Mouse (Mus musculus) retina, embryonic 14.5 days (tissue): ENCODE data around the gene Upp2.
A peak's percentile ranks its signal among the peaks of the same experiment; 100 is the strongest.

Source experiments
- DNase-seq: peaks from one replicate; pipeline ENCODE4 v3.0.0-alpha.2; 2015; ENCODE audit warnings: low spot score

The Upp2 gene

DNA sequence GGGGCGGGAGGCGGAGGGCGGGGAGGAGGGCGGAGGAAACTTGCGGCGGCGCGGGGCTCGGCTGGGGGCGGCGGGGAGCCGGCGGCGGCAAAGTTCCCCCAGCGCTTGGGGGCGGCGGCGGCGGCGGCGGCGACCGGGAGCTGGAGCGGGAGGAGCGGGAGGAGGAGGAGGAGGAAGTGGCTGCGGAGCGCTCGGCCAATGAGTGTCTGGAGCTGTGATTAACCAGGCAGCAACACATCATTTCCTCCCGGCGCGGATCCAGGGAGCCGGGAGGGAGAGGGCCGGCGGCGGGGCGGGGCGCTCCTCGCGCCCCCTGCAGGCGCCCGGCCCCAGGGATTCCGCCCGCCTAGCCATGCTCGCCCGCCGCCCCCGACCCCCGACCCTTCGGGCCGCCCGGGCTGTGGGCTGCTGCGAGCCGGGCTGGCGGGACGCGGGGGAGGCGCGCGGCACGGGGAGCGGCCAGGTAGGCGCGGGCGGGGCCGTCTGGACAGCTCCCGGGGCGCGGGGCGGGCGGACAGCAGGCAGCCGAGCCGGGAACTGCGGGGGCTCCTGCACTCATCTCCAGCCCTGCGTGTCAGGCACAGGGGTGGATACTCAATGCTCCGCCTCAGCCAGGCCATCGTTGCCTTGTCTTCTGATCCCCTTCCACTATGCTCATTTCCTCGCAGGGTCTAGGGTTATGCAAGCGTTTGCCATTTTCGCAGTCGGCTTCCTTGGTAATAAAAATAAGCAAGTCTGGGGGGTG, at the start of gene Upp2, which contains the start of gene Acvr1:
Gene Upp2 (plus strand): TSS at position 233 of the 745 bp plus-strand sequence.
Gene Acvr1 (minus strand): TSS at position 92 of the 745 bp plus-strand sequence.
- peak; percentile 85 for DNase-seq

- DNase-seq = no peak
Observed at GRCm38 (mm10) chr2:58518517-58518916, 48.6 kb upstream of the Upp2 start.

DNA sequence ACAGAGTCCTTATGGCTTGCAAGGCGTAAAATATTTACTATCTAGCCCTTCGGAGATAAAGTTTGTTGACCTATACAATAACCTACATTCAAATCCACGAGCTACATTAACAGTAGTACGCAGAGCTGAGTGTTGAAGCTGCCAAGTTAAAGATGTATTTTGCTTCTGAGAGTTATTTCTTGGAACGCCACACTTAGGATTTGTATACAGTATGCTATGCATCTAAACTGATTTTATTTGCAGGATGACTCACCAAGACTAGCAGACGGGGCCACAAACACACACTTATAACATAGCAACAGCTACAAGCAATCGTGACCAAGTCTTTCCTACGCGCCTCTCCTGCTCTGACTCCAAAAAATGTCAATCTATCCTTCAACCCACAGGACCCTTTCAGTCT, 46.4 kb upstream of the Upp2 start:
- DNase-seq = no peak

DNA sequence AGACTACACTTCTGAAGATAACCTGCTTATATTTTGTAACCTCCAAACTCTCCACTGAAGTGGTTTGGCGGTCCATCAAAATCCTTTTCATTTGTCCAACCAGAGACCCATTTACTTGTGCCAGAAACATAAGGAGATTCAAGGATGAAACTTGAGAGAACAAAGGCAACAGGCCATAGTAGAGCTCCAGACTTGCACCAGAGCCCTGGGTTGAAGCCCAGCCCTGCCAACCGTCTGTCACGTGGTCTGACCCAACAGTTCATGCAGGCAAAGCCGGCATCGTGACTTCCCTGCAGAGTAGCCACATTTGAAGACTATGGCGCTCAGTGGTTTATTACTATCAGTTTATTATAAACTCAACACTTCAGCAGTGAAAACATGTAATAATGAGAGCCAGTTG, 45.5 kb upstream of the Upp2 start:
- no peak for DNase-seq

DNA sequence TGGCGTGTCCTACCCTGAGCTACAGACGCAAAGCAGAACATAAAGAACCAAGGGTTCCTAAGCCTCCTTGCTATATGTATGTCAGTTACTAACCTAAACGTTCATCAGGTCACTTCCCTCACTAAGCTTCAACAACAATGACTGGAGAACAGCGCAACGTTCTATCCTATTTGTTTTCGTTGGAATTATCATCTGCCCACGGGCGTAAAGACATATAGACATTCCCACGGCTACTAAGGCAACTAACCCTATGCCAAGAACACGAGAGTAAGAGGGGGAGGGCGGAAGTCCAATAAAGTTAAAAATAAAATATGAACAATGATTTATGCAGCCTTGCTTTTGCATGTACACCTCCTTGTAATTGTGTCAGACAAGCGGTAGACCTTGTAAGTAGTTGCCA, 44.0 kb upstream of the Upp2 start:
- no peak for DNase-seq

DNA sequence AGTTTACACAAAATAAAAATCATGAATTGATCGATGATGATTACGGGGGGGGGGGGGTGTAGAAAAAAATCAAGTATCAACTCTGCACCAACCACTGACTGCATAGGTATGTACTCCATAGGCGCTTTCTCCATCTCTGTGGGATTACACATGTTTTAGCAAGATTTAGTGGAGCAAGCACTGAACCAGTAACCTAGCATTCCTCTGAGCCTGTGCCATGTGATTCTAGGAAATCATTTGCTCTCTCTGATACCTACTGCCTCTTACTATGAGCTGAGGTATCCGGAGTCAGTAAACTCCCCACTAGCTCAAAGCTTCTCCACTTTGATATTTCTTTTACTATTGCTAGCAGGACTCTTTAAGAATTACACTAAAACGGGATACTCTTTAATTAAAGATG, 43.2 kb upstream of the Upp2 start:
- no peak for DNase-seq

DNA sequence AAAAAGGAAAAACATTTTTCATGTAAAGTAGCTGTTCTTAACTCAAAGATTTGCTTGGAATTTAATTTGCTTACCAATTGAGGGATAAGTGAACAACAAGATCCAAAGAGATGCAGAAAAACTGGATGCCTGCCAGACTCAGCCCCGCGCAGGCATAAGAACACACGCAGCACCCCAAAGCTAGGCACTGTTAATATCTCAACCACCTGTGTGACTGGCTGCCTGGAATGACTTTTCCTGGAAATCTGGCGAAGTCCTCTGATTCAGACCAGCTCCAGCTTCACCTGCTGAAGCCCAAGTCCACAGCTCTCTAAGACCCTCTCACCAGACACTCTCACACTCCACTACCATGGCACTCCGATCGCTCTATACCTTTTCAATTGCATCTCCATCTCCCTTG, 42.7 kb upstream of the Upp2 start:
- DNase-seq = no peak

- no peak for DNase-seq
Observed at GRCm38 (mm10) chr2:58527786-58528185, 39.3 kb upstream of the Upp2 start.

GRCm38 (mm10) chr2:58529384-58529783, 37.7 kb upstream of the Upp2 start:
- no peak for DNase-seq

DNA sequence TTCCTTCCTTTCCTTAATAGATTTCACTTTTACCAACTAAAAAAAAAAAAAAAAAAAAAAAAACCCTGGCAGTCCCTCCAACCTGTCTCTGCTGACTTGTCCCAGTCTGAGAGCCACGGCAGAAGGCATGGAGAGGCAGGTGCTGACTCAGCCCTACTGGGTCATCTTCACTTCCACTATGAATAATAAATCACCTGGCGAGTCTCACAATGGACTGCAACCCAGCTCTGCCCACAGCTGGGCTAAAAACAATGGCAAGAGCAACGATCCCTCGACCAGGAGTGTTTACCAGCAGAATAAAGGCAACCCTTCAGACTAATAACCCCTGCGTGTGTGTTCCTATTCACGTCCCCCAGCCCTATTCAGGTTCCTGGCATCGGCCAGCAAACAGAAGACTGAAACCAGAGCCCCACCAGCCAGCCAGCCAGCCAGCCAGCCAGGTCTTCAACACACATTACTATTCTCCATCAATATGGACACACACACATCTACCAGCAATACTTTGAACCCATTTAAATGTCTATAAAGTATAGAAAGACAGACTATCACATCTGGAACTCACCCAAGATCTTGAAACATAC, 37.1 kb upstream of the Upp2 start:
- no peak for DNase-seq

DNA sequence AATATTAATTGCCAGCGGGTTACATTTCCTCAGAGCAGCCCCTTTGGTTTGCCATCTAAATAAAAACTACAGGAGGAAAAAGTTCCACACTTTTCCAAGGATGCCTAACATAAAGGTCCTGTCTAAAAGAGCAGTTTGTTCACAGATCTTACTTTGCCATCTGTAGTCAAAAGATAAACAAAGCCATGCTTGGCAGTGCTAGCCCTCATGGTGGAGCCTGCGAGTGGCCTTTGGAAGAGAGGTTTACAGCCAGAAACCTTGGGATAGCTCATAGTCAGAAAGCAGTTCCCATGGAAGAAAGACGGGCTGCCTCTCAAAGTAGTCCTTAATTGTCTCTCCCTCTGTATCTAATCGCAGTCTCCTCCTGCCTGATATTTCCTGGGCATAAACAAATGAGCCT, 36.6 kb upstream of the Upp2 start:
- DNase-seq = no peak

DNA sequence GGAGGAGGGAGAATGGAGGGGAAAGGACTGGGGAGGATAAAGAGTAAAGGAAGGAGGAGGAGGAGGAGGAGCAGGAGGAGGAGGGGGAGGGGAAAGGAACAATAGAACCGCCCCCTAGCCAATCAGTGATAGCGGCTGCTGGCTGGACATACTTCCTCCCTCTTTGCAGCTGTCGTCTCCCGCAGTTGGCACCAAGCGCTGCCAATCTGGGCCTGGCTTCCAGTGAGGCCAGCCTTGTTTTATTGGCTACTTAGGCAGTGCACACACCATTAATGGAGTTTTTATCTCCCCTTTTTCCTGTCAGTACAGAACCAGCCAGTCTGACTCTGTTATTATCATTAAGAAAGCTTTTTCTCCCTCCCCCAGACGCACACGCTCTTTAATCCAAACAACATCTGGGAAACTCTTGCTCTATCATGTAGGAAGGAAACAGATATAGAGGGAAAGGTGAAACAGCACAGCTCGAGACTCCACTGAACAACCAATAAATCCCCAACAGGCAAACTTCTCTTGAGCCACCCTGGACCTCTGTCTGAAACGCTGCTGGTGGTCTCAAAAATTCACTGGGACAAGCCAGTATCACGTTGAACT, 34.7 kb upstream of the Upp2 start:
- peak; percentile 75 for DNase-seq

DNA sequence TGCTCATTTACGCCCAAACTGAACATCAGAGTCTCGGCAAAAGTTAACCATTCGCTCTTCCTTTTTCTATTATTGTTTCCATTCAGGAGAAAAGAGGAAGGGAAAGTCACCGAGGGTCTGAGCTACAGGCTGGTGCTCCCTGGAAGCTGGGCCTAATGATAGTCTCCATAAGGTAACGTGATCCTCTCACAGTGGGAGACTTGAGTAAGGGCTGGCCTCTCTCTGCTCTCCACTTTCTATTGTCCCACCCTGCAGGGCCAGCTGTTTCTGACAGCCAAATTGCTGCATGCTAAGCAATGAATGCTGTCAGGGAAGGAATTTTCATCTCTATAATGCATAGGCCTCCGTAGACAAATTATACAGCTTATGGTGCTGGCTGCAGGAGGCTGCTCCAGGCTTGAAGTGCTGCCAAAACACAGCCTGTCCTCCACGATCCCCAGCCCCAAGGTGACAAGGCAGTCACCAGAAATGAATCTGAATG, 33.5 kb upstream of the Upp2 start:
- DNase-seq = peak; percentile 63

GRCm38 (mm10) chr2:58534379-58534778, 32.7 kb upstream of the Upp2 start:
- no peak for DNase-seq

DNA sequence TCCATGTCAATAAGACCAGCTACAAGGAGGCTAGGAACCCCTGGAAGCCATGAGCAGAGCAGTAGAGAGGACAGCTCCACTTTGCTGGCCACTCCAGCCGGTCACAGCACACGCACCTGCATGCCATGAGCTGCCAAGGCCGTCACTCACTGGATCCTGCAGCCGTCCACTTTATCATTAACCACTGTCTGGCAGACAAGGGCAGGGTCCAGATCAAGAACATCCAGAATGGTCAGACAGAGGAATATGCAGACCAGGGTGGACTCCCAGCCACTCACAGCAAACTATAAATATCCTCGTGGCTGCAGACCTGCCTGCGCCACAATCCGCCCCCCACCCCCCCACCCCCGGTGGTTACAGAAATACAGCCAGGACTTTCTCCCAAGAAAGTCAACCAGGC, 31.9 kb upstream of the Upp2 start:
- DNase-seq = no peak

GRCm38 (mm10) chr2:58536796-58537195, 30.3 kb upstream of the Upp2 start:
- no peak for DNase-seq

DNA sequence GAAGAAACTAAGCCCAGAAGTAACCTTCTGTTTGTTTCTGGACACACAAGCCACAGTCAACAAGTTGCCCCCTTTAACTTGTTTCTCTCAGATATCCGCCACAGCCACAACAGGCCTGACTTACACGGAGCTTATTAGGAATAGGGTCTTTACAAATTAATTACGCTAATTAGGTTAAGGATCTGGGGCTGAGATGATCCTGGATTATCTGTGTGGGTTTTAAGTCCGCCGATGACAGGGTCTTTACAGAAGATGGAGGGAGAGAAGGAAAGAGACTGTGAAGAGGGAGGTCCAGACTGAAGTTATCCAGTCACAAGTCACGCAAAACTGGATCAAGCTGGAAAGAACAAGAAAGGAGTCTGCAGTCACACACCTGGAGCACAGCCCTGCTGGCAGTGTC, 28.9 kb upstream of the Upp2 start:
- no peak for DNase-seq

DNA sequence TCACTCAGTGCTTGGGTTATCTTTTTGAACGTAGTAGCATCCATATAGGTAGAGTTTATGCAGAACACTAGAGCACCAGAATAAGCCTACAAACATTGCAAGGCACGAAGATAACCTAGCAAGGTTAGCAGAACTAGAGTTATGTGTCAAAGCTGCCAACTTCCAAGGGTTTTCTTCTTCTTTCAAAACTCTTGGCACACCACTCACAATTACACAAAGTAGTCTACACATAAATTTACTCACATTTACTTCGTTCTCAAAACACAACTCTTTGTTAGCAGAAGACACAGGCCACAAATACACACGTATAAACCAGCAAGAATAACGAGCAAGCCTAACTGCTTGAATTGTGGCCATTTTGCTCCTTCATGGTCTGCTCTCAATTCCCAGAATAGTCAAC, 23.8 kb upstream of the Upp2 start:
- no peak for DNase-seq

GRCm38 (mm10) chr2:58544368-58544767, 22.7 kb upstream of the Upp2 start:
- no peak for DNase-seq

- DNase-seq = no peak
Observed at GRCm38 (mm10) chr2:58546264-58546663, 20.8 kb upstream of the Upp2 start.

DNA sequence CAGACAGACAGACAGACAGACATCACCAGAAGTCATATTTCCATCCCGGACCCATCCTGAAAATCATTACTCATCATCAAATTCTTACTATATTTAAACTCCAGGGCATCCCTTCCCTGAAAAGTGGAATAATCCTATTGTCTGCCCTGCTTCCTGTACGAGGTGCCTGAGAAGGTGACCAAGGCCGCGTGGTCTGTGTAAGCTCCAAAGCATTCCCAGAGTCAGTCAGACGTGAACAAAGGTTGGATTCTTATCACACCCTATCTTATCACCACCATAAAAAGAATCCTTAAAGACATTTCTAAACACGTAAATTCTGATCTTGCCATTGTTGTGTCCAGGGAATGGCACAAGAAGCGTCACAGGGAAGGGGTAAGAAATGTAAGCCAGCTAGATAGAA, 18.2 kb upstream of the Upp2 start:
- no peak for DNase-seq

DNA sequence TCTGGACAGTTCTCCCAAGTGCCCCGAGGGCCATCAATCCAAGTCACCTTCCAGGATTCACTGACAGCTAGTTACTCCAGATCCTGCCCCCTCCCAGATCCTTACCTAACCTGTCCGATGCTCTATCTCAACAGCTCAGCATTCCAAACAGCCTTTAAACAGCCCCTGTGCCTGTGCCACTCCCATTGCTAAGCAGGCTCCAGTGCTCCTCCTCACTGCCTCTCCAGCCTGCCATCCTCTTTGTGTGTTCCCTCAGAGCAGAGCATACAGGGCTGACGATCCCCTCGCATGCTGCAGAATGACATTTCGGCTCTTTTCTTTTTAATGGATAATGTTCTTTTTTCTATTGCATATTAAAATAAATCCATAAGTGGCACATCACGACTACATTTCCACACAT, 17.1 kb upstream of the Upp2 start:
- DNase-seq = no peak

DNA sequence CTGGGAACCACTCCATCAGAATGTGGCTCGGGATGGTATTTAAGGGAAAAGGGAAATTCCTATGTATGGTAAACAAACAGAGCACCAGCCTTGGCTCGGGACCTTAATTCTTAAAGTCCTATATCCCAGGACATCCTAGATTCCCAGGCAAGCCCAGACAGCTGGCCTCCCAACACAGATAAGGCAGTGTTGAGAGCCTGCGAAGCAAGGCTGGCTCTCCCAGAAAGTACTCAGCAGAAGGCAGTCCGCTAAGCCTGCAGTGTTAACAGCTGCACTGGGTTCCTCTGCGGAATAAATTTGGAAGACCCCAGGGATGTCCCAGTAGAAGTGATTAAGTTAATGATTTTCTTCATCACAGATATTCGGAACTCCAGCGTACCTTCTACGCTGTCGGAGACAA, 16.6 kb upstream of the Upp2 start:
- no peak for DNase-seq
